Mouse (Mus musculus) stomach, embryonic 16.5 days (tissue): ENCODE data around the gene Kcnip1. TPM values are rescaled to one million over a fixed set of nuclear protein-coding genes. Genes with fewer than 3 reads are reported as not detected.

Experiments
- ATAC-seq: fragments of 200-750 bp; cut with Nextera tagmentation; 2 replicates; pipeline ENCODE4 v1.8.0; 2017; ENCODE audit warnings: moderate number of reproducible peaks, moderate TSS enrichment; ENCODE audit not compliant: insufficient read depth, low FRiP score
- H3K27ac ChIP-seq: fragments of 300-500 bp; sonication (generic); 2 replicates; pipeline ENCODE4 v1.5.1; 2014; ENCODE audit warnings: low read length
- H3K27me3 ChIP-seq: fragments of 300-500 bp; sonication (generic); 2 replicates; pipeline ENCODE4 v1.6.1; 2014; ENCODE audit warnings: low read length, control low read depth, mixed read lengths; ENCODE audit not compliant: control insufficient read depth, insufficient read depth
- H3K36me3 ChIP-seq: fragments of 300-500 bp; sonication (generic); 2 replicates; pipeline ENCODE4 v1.6.1; 2014; ENCODE audit warnings: low read length; ENCODE audit not compliant: control insufficient read depth, insufficient read depth
- H3K4me1 ChIP-seq: fragments of 300-500 bp; sonication (generic); 2 replicates; pipeline ENCODE4 v1.6.1; 2014; ENCODE audit warnings: low read length, control low read depth, mixed read lengths; ENCODE audit not compliant: control insufficient read depth, insufficient read depth
- H3K4me2 ChIP-seq: fragments of 300-500 bp; sonication (generic); 2 replicates; pipeline ENCODE4 v1.6.1; 2014; ENCODE audit warnings: low read depth, low read length, mixed read lengths
- H3K4me3 ChIP-seq: fragments of 300-500 bp; sonication (generic); replicated peaks from 2 replicates; pipeline ENCODE4 v1.5.1; 2014; ENCODE audit warnings: mild to moderate bottlenecking, low read length
- H3K9ac ChIP-seq: fragments of 300-500 bp; sonication (generic); 2 replicates; pipeline ENCODE4 v1.6.1; 2014; ENCODE audit warnings: low read length
- H3K9me3 ChIP-seq: fragments of 300-500 bp; sonication (generic); replicated peaks from 2 replicates; pipeline ENCODE4 v1.6.1; 2016; ENCODE audit warnings: low read length, control low read depth; ENCODE audit not compliant: control insufficient read depth
- WGBS: fragments of 180-500 bp; shearing (Covaris S2); extraction: QIAGEN DNeasy Blood & Tissue Kit; methylation state at CpG from one replicate; pipeline ENCODE4 v1.1.7; 2014; 5-methylcytosine and 5-hydroxymethylcytosine counted together
- polyA plus RNA-seq: library from polyadenylated mRNA; unstranded; fragments of >200 nt; fragmentation: Nextera tagmentation; extraction: Ambion mirVana; gene quantifications from 2 replicates; pipeline ENCODE4 v1.2.1, GENCODE M21; 2015

Gene Kcnip1
- polyA plus RNA-seq, 1 experiment from 2014 or later: 10.7 TPM

GRCm38 (mm10) chr11:33908360-33909175, 84.4 kb downstream of the Kcnip1 start:
- Histone ChIP-seq H3K4me1 (0 out of 2 replicates have a peak, but pooled peaks cover 6% of the 10 kb centered on the region), H3K27ac (no peak overlapping the region), H3K27me3 (no peaks in the 10 kb centered on the region), H3K9ac (no peak overlapping the region), H3K4me2 (no peak overlapping the region), H3K9me3 (no peaks in the 10 kb centered on the region), H3K36me3 (no peaks in the 10 kb centered on the region), H3K4me3 (no peak overlapping the region)
- 65% methylated on average over 4 of the region's 4 CpGs for WGBS
- no peak for ATAC-seq

- Histone ChIP-seq H3K4me1 (no peaks in the 10 kb centered on the region), H3K9ac (no peak overlapping the region), H3K27me3 (no peaks in the 10 kb centered on the region), H3K4me2 (no peak overlapping the region), H3K9me3 (no peaks in the 10 kb centered on the region), H3K27ac (no peak overlapping the region), H3K36me3 (no peaks in the 10 kb centered on the region), H3K4me3 (no peak overlapping the region)
- WGBS: 66% methylated on average over 6 of the region's 6 CpGs
- ATAC-seq: no peak
These were observed 89.5 kb downstream of the Kcnip1 start for GRCm38 (mm10) chr11:33903494-33903893.

- no peaks in the 10 kb centered on the region for H3K36me3 ChIP-seq
- H3K27ac ChIP-seq: no peak overlapping the region
- ATAC-seq: no peak
- H3K4me1 ChIP-seq: no peaks in the 10 kb centered on the region
- H3K9ac ChIP-seq: no peak overlapping the region
- no peaks in the 10 kb centered on the region for H3K27me3 ChIP-seq
- WGBS: 71% methylated on average over 10 of the region's 10 CpGs
- H3K9me3 ChIP-seq: no peaks in the 10 kb centered on the region
- H3K4me2 ChIP-seq: no peak overlapping the region
- no peak overlapping the region for H3K4me3 ChIP-seq
These were observed 90.6 kb downstream of the Kcnip1 start for GRCm38 (mm10) chr11:33902377-33902776.

- ATAC-seq: no peak
- 70% methylated on average over 2 of the region's 2 CpGs for WGBS
- Histone ChIP-seq H3K27me3 (no peaks in the 10 kb centered on the region), H3K9me3 (no peaks in the 10 kb centered on the region), H3K36me3 (no peaks in the 10 kb centered on the region), H3K4me3 (no peak overlapping the region), H3K4me1 (no peaks in the 10 kb centered on the region), H3K27ac (no peak overlapping the region), H3K4me2 (no peak overlapping the region), H3K9ac (no peak overlapping the region)
These were observed 91.2 kb downstream of the Kcnip1 start for GRCm38 (mm10) chr11:33901783-33902182.

- H3K9me3 ChIP-seq: no peaks in the 10 kb centered on the region
- no peak overlapping the region for H3K9ac ChIP-seq
- no peak for ATAC-seq
- H3K4me1 ChIP-seq: no peaks in the 10 kb centered on the region
- H3K27ac ChIP-seq: no peak overlapping the region
- no peaks in the 10 kb centered on the region for H3K27me3 ChIP-seq
- 74% methylated on average over 4 of the region's 4 CpGs for WGBS
- H3K36me3 ChIP-seq: no peaks in the 10 kb centered on the region
- H3K4me2 ChIP-seq: no peak overlapping the region
- no peak overlapping the region for H3K4me3 ChIP-seq
These were observed 101.9 kb downstream of the Kcnip1 start for GRCm38 (mm10) chr11:33891084-33891483.

- Histone ChIP-seq H3K36me3 (no peaks in the 10 kb centered on the region), H3K4me3 (no peak overlapping the region)
These were observed 102.6 kb downstream of the Kcnip1 start for GRCm38 (mm10) chr11:33890382-33890781.

GRCm38 (mm10) chr11:33887660-33888059, 105.3 kb downstream of the Kcnip1 start:
- 81% methylated on average over 3 of the region's 3 CpGs for WGBS

More at GRCm38 (mm10) chr11:33890382-33890781, 102.6 kb downstream of the Kcnip1 start:
- Histone ChIP-seq H3K4me1 (no peaks in the 10 kb centered on the region), H3K27ac (no peak overlapping the region), H3K9ac (no peak overlapping the region), H3K4me2 (no peak overlapping the region), H3K27me3 (no peaks in the 10 kb centered on the region), H3K9me3 (no peaks in the 10 kb centered on the region)
- 82% methylated on average over 2 of the region's 2 CpGs for WGBS
- no peak for ATAC-seq

GRCm38 (mm10) chr11:33885981-33886380, 107.0 kb downstream of the Kcnip1 start:
- H3K4me2 ChIP-seq: no peak overlapping the region
- no peaks in the 10 kb centered on the region for H3K27me3 ChIP-seq
- H3K36me3 ChIP-seq: no peaks in the 10 kb centered on the region
- H3K4me1 ChIP-seq: no peaks in the 10 kb centered on the region
- WGBS: 83% methylated on average over 4 of the region's 4 CpGs
- H3K9me3 ChIP-seq: no peaks in the 10 kb centered on the region
- H3K9ac ChIP-seq: no peak overlapping the region
- ATAC-seq: no peak
- H3K27ac ChIP-seq: no peak overlapping the region
- no peak overlapping the region for H3K4me3 ChIP-seq

More at GRCm38 (mm10) chr11:33887660-33888059, 105.3 kb downstream of the Kcnip1 start:
- Histone ChIP-seq H3K4me2 (no peak overlapping the region), H3K4me3 (no peak overlapping the region), H3K4me1 (no peaks in the 10 kb centered on the region), H3K36me3 (no peaks in the 10 kb centered on the region), H3K27me3 (no peaks in the 10 kb centered on the region), H3K27ac (no peak overlapping the region), H3K9me3 (no peaks in the 10 kb centered on the region), H3K9ac (no peak overlapping the region)
- ATAC-seq: no peak

GRCm38 (mm10) chr11:33882731-33883328, 110.1 kb downstream of the Kcnip1 start:
- WGBS: 61% methylated on average over 5 of the region's 5 CpGs

More at GRCm38 (mm10) chr11:33882731-33883328, 110.1 kb downstream of the Kcnip1 start:
- no peak overlapping the region for H3K4me3 ChIP-seq
- no peak overlapping the region for H3K27ac ChIP-seq
- no peaks in the 10 kb centered on the region for H3K36me3 ChIP-seq
- H3K9me3 ChIP-seq: no peaks in the 10 kb centered on the region
- H3K9ac ChIP-seq: no peak overlapping the region
- no peaks in the 10 kb centered on the region for H3K4me1 ChIP-seq
- no peak for ATAC-seq
- H3K4me2 ChIP-seq: no peak overlapping the region
- H3K27me3 ChIP-seq: no peaks in the 10 kb centered on the region
